Comparison of ENCODE assay signal across 9 mouse cellular contexts in the genomic region with DNA sequence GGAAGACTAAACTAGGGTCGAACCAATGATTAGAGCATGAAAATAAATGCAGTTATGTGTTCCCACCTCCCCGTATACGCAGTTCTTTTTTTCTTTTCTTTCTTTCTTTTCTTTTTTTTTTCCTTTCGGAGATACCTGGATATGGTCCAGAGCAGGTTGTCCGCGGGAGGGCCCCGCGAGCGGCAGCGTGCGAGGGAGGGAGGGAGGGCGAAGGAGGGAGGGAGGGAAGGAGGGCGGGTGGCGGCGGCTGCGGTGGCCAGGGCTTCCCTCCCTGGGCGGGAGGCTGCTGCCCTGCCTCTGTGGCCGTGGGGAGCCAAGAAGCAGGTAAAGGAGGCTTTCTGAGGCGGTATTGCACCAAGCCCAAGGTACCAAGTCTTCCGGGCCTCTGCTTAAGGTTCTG. TPM values are rescaled to one million over a fixed set of nuclear protein-coding genes. Genes with fewer than 3 reads are reported as not detected.
A peak's percentile ranks its signal among the peaks of the same experiment; 100 is the strongest.
DNase-seq lines count a peak whose midpoint lies in the region; ATAC-seq lines count a peak whose summit lies in the region.
"Had no signal": no experiment of that assay in that cellular context is flagged by ENCODE, and none has a peak within 500 bp of the region (broad histone marks: within the 10 kb centered on the region; RNA-seq: fewer than 3 reads in every experiment).

A gene (plus strand): TSS at position 269 of the 400 bp plus-strand sequence.

- peaks cover 5% of the 10 kb centered on the region; the same call in 1 of the 2 replicates for H3K4me1 ChIP-seq in heart, embryonic 13.5 days
- H3K4me1 ChIP-seq in limb, embryonic 15.5 days: peaks cover 29% of the 10 kb centered on the region
- H3K4me1 ChIP-seq in hindbrain, embryonic 11.5 days (replicated peaks; ENCODE audit: control insufficient read depth, insufficient read depth, low read length): no peaks in the 10 kb centered on the region

- no peaks in the 10 kb centered on the region for H3K9me3 ChIP-seq in heart, embryonic 13.5 days
- H3K9me3 ChIP-seq in limb, embryonic 15.5 days: no peaks in the 10 kb centered on the region
- H3K9me3 ChIP-seq in hindbrain, embryonic 11.5 days (ENCODE audit: control insufficient read depth, low read length): no peaks in the 10 kb centered on the region

- peaks cover 100% of the 10 kb centered on the region for H3K27me3 ChIP-seq in heart, embryonic 13.5 days (replicated peaks)
- peaks cover 97% of the 10 kb centered on the region for H3K27me3 ChIP-seq in limb, embryonic 15.5 days
- H3K27me3 ChIP-seq in hindbrain, embryonic 11.5 days (ENCODE audit: control insufficient read depth, insufficient read depth, low read length): peaks cover 96% of the 10 kb centered on the region

- H3K4me2 ChIP-seq in heart, embryonic 13.5 days: peak within 1 kb of the TSS; percentile 51
- H3K4me2 ChIP-seq in limb, embryonic 15.5 days: peak within 1 kb of the TSS; percentile 39
- H3K4me2 ChIP-seq in hindbrain, embryonic 11.5 days (replicated peaks; ENCODE audit: low read depth, low read length): no peak within 1 kb of the TSS

- ATAC-seq in heart, embryonic 13.5 days (ENCODE audit: extremely low read depth, insufficient number of reproducible peaks, low FRiP score, low TSS enrichment): no peak
- ATAC-seq in limb, embryonic 15.5 days (ENCODE audit: insufficient number of reproducible peaks, low FRiP score, low TSS enrichment, low read depth): no peak
- ATAC-seq in hindbrain, embryonic 11.5 days (ENCODE audit: low FRiP score): no peak

- WGBS in heart, embryonic 13.5 days: 1% methylated on average over 16 of the region's 20 CpGs
- 5% methylated on average over 20 of the region's 20 CpGs for WGBS in limb, embryonic 15.5 days
- 3% methylated on average over 6 of the region's 20 CpGs for WGBS in hindbrain, embryonic 11.5 days

- H3K27ac ChIP-seq in heart, embryonic 13.5 days (replicated peaks): no peak within 1 kb of the TSS
- H3K27ac ChIP-seq in limb, embryonic 15.5 days: peak within 1 kb of the TSS; percentile 29; the same call in 1 of the 2 replicates
- H3K27ac ChIP-seq in hindbrain, embryonic 11.5 days (ENCODE audit: low read depth, low read length): no peak within 1 kb of the TSS

- DNase-seq in heart, postnatal 14 days: no peak
- DNase-seq in urinary bladder, adult 2 months (ENCODE audit: low spot score): peak; percentile 21
- DNase-seq in urinary bladder, adult 18-20 months (ENCODE audit: low spot score in 2 of 2): no peak
- DNase-seq in hindbrain, embryonic 11.5 days (ENCODE audit: low spot score): no peak
- no peak for DNase-seq in layer of hippocampus, postnatal 36 days
- DNase-seq in spleen, adult 12 weeks (ENCODE audit: low spot score): no peak
- DNase-seq: adrenal gland, postnatal 36 days had no signal

- no peak within 1 kb of the TSS for H3K9ac ChIP-seq in heart, embryonic 13.5 days
- H3K9ac ChIP-seq in limb, embryonic 15.5 days: no peak within 1 kb of the TSS
- H3K9ac ChIP-seq in hindbrain, embryonic 11.5 days (ENCODE audit: low read depth, low read length): no peak within 1 kb of the TSS

- intact Hi-C loops in heart, postnatal 14 days (cut with DNase I): no loop called here

- H3K4me3 ChIP-seq in heart, embryonic 13.5 days: peak within 1 kb of the TSS; percentile 35
- peak within 1 kb of the TSS; percentile 28 for H3K4me3 ChIP-seq in limb, embryonic 15.5 days
- H3K4me3 ChIP-seq in hindbrain, embryonic 11.5 days (ENCODE audit: low read depth, low read length): no peak within 1 kb of the TSS

- H3K36me3 ChIP-seq in heart, embryonic 13.5 days: no peaks in the 10 kb centered on the region
- H3K36me3 ChIP-seq in limb, embryonic 15.5 days: no peaks in the 10 kb centered on the region
- H3K36me3 ChIP-seq in hindbrain, embryonic 11.5 days (ENCODE audit: control insufficient read depth, insufficient read depth, low read length): no peaks in the 10 kb centered on the region

RNA-seq across cellular contexts. Expression of the gene that starts here (rescaled TPM):
- not detected in 2 replicates for polyA plus RNA-seq in heart, embryonic 13.5 days (2015; fragmentation: Nextera tagmentation; extraction: Ambion mirVana)
- not detected for total RNA-seq in heart, postnatal 14 days (2021)
- polyA plus RNA-seq in urinary bladder, adult 2 months (2012; rRNA removed): 0.36 and 0.46 TPM in 2 replicates
- polyA plus RNA-seq in limb, embryonic 15.5 days (2015; fragmentation: Nextera tagmentation; extraction: Ambion mirVana): 0.93 and 1.3 TPM in 2 replicates
- not detected in 2 replicates for polyA plus RNA-seq in hindbrain, embryonic 11.5 days (2014; fragmentation: Nextera tagmentation; extraction: Ambion mirVana)
- total RNA-seq in layer of hippocampus, postnatal 36 days (2021): not detected

Comparison
In these comparisons a context has a peak if more than half of its experiments do, and no peak if none do; other contexts are left out.
1. Peak in DNase-seq in urinary bladder, adult 2 months; RNA of the gene not detected or under 1 TPM.